In the genomic region with DNA sequence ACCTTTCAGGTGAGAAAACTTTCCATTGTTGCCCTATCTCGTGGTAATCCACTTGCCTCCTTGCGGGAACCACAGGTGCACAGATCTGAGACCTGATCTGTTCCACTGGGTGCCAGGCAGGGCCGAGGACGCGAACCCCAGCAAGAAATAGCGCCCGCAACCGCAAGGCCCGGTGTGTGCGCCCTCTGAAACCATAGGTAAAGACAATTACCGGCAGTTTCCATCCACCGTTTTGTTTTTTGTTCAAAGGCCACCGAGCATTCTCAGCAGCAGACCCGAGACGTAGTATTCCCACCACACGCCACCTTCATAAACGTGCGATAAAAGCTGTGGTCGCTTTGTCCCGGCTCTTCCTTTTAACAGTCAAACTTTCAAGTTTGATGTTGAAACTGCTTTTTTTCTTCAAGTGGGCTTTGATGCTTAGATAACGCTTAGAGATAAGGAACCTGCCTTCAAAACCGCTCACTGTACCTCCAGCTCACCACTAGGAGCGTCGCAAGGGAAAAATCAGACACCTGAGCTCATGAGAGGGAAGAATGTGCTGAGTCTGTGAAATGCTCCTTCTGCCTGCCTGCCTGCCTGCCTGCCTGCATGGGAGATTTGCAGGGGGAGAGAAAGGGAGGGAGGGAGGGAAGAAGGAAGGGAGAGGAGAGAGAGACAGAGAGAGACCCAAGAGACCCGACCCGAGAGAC, we compare ENCODE assay signal across 8 mouse cellular contexts. TPM values are rescaled to one million over a fixed set of nuclear protein-coding genes. Genes with fewer than 3 reads are reported as not detected.
DNase-seq lines count a peak whose midpoint lies in the region; ATAC-seq and TF ChIP-seq lines count a peak whose summit lies in the region.

No protein-coding gene starts in this region.

- H3K36me3 ChIP-seq in kidney, adult 2 months (ENCODE audit: control insufficient read depth, insufficient read depth, low read length), result no peaks in the 10 kb centered on the region
- H3K36me3 ChIP-seq in kidney, embryonic 15.5 days, result no peaks in the 10 kb centered on the region

- no peak; the same call in 1 of the 2 replicates for TF ChIP-seq CTCF in kidney, adult 2 months (conservative IDR thresholded peaks at IDR 0.05; ENCODE audit: insufficient read depth, insufficient read length, low read depth, low read length)
- TF ChIP-seq CTCF in brain, embryonic 14.5 days (IDR thresholded peaks at IDR 0.05; ENCODE audit: borderline replicate concordance, extremely low read depth, insufficient read depth, insufficient read length), result peak; percentile 47; the same call in 1 of the 2 replicates

- H3K27ac ChIP-seq in kidney, adult 2 months (ENCODE audit: insufficient read depth, low read depth, low read length), result no peak overlapping the region
- H3K27ac ChIP-seq in kidney, embryonic 15.5 days, result no peak overlapping the region

- peak overlapping the region; percentile 44 for H3K4me2 ChIP-seq in kidney, embryonic 15.5 days

- H3K4me3 ChIP-seq in kidney, adult 2 months (ENCODE audit: insufficient read depth, low read depth, low read length), result no peak overlapping the region
- peak overlapping the region; percentile 7; the same call in 1 of the 2 replicates for H3K4me3 ChIP-seq in kidney, embryonic 15.5 days (replicated peaks)

- ATAC-seq in kidney, embryonic 15.5 days (replicated peaks; ENCODE audit: low FRiP score), result 0 out of 2 replicates have a peak, but pooled peaks have one; percentile 22
- no peak for ATAC-seq in erythroid progenitor cell, adult 5-6 weeks (replicated peaks; ENCODE audit: low FRiP score, poor library complexity, severe bottlenecking)

- DNase-seq in kidney, adult 2 months, result peak; percentile 39
- DNase-seq in kidney, adult 11 months, result no peak
- peak; percentile 64 for DNase-seq in brain, embryonic 14.5 days (ENCODE audit: low read depth)
- peak; percentile 27 for DNase-seq in retina, postnatal 1 day
- no peak for DNase-seq in cerebellum, adult 18-20 months
- no peak for DNase-seq in layer of hippocampus, postnatal 10 days (ENCODE audit: low spot score in 2 of 2)

- no peaks in the 10 kb centered on the region for H3K4me1 ChIP-seq in kidney, adult 2 months (ENCODE audit: control insufficient read depth, insufficient read depth, low read length)
- H3K4me1 ChIP-seq in kidney, embryonic 15.5 days, result peaks cover 11% of the 10 kb centered on the region; the same call in 1 of the 2 replicates

- H3K9ac ChIP-seq in kidney, embryonic 15.5 days, result 0 out of 2 replicates have a peak overlapping the region, but pooled peaks have one; percentile 4

- H3K9me3 ChIP-seq in kidney, embryonic 15.5 days (replicated peaks), result no peaks in the 10 kb centered on the region

- 21% methylated on average over 26 of the region's 26 CpGs for WGBS in kidney, adult 2 months
- 16% methylated on average over 26 of the region's 26 CpGs for WGBS in kidney, embryonic 15.5 days

- no peak for TF ChIP-seq POLR2A in kidney, adult 2 months (IDR thresholded peaks at IDR 0.05; ENCODE audit: low read depth, low read length)
- TF ChIP-seq POLR2A in brain, embryonic 14.5 days (IDR thresholded peaks at IDR 0.05; ENCODE audit: borderline replicate concordance, extremely low read depth, insufficient read depth, insufficient read length, poor library complexity, severe bottlenecking), result no peak

- H3K27me3 ChIP-seq in kidney, adult 2 months (replicated peaks; ENCODE audit: control insufficient read depth, insufficient read depth, low read length), result no peaks in the 10 kb centered on the region
- H3K27me3 ChIP-seq in kidney, embryonic 15.5 days, result peaks cover 20% of the 10 kb centered on the region

RNA-seq across cellular contexts. Expression of gene Tcf7, which starts 31.4 kb away (rescaled TPM):
- polyA plus RNA-seq in kidney, adult 2 months (2012; rRNA removed), result 2.1 and 13.2 TPM in 2 replicates
- 8.2 and 10.3 TPM in 2 replicates for polyA plus RNA-seq in brain, embryonic 14.5 days (2012; rRNA removed)
- 15.4 and 15.5 TPM in 2 replicates for polyA plus RNA-seq in kidney, embryonic 15.5 days (2015; fragmentation: Nextera tagmentation; extraction: Ambion mirVana)
- 16.2 and 22.6 TPM in 2 replicates for total RNA-seq in erythroid progenitor cell, adult 5-6 weeks (2015; ENCODE audit: low replicate concordance)
- total RNA-seq in erythroid progenitor cell, adult 5-6 weeks (2017; ENCODE audit: low replicate concordance), result 1.4 and 3.3 TPM in 2 replicates
- 1 to 10 TPM; 5.9 to 6.7 TPM for total RNA-seq in layer of hippocampus, postnatal 10 days (2021)

RNA-seq across cellular contexts. Expression of gene Vdac1, which starts 46.4 kb away (rescaled TPM):
- polyA plus RNA-seq in kidney, adult 2 months (2012; rRNA removed), result 259 and 341 TPM in 2 replicates
- polyA plus RNA-seq in brain, embryonic 14.5 days (2012; rRNA removed), result 154 and 228 TPM in 2 replicates
- 336 and 358 TPM in 2 replicates for polyA plus RNA-seq in kidney, embryonic 15.5 days (2015; fragmentation: Nextera tagmentation; extraction: Ambion mirVana)
- 36.9 and 45.4 TPM in 2 replicates for total RNA-seq in erythroid progenitor cell, adult 5-6 weeks (2015; ENCODE audit: low replicate concordance)
- total RNA-seq in erythroid progenitor cell, adult 5-6 weeks (2017; ENCODE audit: low replicate concordance), result 40.2 and 42.2 TPM in 2 replicates
- total RNA-seq in layer of hippocampus, postnatal 10 days (2021), result 100 to 1,000 TPM; 546 to 556 TPM

Comparison
In these comparisons a context has a peak if more than half of its experiments do, and no peak if none do; other contexts are left out.
1. DNase-seq: peak in kidney, adult 2 months (single experiment), brain, embryonic 14.5 days (single experiment) and retina, postnatal 1 day (single experiment); none in kidney, adult 11 months (single experiment), cerebellum, adult 18-20 months (0 of 2) and layer of hippocampus, postnatal 10 days (0 of 2).